Mouse (Mus musculus) right cerebral cortex, postnatal 36 days (tissue): ENCODE data around the gene Hexdc.
A peak's percentile ranks its signal among the peaks of the same experiment; 100 is the strongest.

Source experiments
- DNase-seq, 2 experiments: peaks; one replicate each; pipeline ENCODE4 v3.0.0; 2022; ENCODE audit warnings: low spot score in 2 of 2, mixed read lengths in 1 of 2

Hexdc gene

DNA sequence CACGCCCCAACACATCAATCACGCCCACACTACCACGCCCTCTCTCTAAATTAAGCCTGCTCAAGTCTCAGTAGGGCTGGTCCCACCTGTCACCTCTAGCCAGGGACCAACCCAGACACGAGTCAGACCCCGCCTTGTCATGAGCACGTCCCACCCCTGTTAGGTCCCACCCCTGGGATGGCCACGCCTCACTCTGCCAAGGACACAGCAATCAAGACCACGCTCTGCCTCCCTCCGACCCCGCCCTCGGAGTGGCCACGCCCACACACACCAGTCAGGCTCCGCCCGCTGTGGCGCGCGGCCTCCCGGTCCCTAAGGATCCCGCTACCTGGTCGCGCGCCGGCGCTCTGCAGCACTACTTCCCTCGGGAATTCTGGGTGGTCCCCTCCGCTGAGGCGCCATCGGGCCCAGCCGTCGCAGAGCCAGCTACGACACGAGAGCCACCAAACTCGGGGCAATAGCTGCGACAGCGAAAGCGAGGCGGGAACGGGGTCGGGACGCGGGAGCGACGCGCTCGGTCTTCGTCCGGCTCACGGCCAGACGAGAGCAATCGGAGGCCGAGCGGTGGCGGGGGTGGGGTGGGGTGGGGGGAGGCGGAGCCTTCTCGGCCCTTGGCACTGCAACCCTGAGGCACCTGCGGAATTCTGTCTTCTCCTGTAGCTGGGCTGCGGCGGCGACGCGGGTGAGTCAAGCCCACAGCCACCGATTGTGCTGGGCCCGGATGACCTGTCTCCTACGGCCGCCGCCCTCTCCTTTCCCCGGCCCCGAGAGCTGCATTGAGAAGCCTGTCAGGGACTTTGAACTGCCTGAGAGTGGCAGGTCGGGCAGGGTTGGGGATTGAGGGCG is at the start of gene Hexdc, which contains the start of gene Ogfod3:
TSS of gene Hexdc (plus strand) at position 273 of the 846 bp plus-strand sequence.
TSS of gene Ogfod3 (minus strand) at position 551 of the 846 bp plus-strand sequence.
- DNase-seq, result peak; percentile 91 to 93

GRCm38 (mm10) chr11:121156411-121156891 is 47.8 kb upstream of the Hexdc start:
- DNase-seq, result no peak

- DNase-seq, result no peak
Observed at GRCm38 (mm10) chr11:121159971-121160370, 44.3 kb upstream of the Hexdc start, which contains the start of gene Uts2r. TSS of gene Uts2r (plus strand) at chr11:121160271.

- no peak for DNase-seq
Observed at GRCm38 (mm10) chr11:121160636-121161346, 43.4 kb upstream of the Hexdc start.

GRCm38 (mm10) chr11:121163751-121164150 is 40.5 kb upstream of the Hexdc start:
- DNase-seq, result no peak

DNA sequence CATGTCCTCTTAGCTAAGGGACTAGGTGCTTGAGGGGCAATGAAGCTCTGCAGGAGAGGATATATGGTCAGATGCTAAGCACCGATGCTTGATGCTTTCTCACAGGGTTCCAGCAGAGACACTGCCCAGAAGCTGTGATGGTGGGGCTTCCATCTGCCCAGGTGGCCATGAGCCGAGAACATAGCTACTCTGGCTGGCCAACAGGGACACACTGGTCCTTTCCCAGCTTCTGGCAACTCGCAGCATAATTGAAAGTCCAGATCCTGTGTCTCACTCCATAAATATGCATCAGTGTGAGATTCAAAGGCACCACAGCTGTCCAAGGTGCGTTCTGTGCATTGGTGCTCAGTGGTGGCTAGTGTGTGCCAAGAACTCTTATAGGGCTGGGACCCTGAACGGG is 31.0 kb upstream of the Hexdc start:
- DNase-seq, result no peak

GRCm38 (mm10) chr11:121174234-121174633 is 30.0 kb upstream of the Hexdc start:
- no peak for DNase-seq

DNA sequence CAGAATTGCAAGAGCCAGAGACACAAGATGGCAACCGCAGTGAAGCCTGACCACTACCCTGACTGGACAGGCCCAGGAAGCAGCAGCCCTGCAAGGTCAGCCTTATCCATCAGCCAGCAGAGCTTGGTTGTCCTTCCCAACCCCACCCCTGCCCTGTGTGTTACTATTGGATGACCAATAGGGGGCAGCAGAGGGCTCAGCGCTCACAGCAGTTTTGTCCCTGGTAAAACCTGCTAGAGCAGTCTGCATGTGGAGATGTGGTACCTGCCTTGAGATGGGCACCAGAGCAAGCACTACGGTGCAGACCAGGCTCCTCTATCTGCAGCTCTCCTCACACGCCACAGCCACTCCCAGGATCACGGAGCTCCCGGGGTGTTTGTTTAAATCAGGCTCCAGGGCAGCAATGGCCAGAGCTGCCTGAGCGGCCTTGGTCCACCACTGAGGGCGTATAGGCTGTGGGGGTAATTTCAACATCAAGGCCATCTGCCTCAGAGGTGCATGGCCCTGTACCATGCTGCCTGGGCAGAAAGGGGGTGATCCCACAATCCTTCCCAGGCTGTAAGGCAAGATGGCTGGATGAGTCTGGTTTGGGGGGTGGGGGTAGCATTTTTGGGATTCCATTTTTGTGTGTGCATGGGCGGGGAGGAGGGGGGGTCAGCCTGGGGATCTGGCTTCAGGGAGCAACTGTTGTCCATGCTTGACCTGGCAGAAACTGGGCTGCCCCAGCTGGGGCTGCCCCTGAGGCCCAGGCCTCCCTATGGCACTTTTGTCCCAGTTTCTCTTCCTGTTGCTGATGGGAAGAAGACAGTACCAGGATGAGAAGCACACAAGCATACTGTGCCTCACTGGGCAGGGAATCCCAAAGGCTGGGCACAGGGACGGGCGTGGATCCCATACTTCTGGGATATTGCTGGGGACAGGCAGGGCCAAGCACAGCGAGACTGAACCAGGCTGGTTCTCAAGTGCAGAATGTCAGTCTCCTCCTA is 27.7 kb upstream of the Hexdc start:
- no peak for DNase-seq

GRCm38 (mm10) chr11:121189681-121190080 is 14.6 kb upstream of the Hexdc start:
- no peak for DNase-seq

DNA sequence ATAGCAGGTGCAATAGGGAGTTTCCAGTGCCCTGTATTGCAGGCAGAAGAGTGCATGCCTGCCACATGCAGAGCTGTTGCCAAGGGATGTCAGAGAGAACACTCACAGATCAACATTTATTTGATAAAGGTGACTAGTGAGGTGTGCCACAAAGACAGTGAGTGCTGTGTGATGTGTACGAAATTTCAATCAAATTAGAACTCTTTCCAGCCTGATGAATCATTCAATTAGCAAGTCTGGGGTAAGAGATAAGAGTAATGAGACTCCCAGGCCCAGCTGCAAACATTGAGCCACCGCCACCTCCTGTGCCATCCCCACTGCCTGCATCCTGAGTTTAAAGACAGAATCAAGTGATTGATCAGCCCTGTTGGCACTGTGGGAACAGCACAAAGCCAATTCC is 11.5 kb upstream of the Hexdc start:
- DNase-seq, result no peak

DNA sequence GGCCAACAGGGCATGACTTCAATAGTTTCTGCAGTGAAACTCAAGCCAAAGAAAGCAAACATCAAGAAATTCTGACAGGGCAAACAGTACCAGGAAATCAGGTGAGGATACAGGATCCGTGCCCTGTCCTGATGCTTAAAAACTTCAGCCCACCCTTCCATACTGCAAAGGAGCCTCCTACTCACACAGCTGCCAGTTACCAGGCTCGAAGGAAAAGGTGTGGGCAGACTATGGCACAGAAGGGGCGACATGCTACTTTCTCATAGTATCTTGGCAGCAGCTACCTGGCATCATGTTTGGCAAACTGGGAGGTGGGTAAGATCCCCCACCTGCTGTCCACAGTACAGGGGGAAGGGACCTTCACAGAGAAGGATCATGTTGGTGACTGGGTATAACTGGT is 10.8 kb upstream of the Hexdc start:
- DNase-seq, result no peak

GRCm38 (mm10) chr11:121198622-121199021 is 5.6 kb upstream of the Hexdc start:
- no peak for DNase-seq

DNA sequence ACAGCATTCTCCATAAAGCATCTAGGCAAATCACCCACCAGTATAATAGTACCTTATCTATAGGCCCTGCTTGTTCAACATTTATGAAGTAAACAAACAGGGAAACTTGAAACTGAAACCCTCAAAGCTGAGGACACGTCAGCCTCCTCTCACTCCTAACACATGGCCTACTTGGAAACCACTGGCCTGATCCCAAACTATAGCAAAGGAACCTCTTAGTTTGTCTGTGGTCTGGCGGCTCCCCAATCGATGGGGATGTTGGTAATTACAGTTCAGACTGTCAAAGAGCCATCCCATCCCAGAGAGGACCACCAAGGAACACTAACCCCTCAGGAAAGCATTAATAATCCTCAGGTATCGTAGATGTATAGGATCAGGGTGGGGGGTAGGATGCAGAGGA is 4.4 kb upstream of the Hexdc start:
- no peak for DNase-seq

GRCm38 (mm10) chr11:121200781-121201180 is 3.5 kb upstream of the Hexdc start:
- DNase-seq, result no peak

DNA sequence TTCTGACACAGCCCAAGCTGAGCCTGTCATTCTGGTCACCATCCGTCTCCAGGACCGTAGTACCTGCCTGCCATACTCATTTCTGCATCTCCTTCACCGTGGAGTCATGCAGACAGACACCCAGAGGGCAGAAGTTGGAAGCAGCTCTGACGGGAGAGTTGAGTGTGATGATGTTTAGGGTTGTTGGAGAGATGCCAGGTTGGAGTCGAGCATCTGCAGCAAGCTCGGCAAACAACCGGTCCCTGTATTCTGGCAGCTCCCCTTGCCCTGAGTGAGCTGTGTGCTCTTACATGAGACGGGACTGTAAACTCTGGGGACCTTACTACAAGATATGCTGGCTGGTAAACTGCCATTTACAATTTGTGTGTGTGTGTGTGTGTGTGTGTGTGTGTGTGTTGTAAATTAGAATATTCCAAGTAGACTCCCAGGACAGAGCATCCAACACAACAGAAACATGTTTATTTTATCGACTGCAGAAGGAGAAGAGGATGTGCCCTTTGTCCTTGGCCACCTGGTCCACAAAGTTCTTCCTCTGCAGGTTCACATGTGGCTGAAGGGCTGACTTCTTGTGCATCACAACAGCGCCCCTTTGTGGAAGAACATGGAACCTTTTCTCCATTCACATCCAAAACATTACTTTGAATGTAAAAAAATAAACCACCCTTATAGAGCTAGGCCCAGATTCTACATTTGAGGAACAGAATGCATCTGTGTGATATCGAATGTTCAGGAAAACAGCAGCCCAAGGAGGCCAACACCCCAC is 2.6 kb upstream of the Hexdc start:
- DNase-seq, result no peak

- no peak for DNase-seq
Observed at GRCm38 (mm10) chr11:121203859-121204160, 423 bp upstream of the Hexdc start.

DNA sequence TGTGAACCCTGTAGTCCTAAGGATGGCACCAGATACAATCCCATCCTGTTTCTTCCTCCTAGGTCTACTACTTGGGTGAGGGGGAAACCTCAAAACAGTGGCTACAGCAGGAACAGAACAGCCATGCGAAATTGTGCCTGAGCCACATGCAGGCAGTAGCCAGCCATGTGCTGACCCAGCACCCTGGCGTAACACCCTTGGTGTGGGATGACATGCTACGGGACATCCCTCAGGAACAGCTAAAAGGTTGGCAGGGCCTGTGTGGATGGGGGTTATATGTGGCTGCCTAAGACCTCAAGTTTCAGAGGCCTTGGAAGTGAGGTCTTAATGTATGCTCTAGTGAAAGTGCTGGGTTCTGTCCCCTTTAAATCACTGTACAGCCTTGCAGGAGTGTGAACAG is 12.6 kb downstream of the Hexdc start:
- DNase-seq, result no peak

DNA sequence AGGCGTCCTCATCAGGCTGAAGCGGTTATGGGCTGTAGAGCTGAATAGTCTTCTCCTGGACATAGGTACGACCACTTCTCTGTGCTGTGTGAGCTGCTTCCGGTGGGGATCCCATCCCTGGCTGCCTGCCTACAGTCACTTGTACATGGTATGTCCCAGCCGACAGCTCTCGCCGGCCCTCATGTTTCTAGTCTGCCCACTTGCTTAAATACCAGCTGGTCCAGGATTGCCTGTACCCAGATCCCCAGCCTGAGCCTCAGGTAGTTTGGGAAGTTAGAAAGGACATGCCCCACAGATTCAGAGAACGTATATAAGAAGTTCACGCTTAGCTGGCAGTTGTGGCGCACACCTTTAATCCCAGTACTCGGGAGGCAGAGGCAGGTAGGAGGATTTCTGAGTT is 15.5 kb downstream of the Hexdc start:
- no peak for DNase-seq

DNA sequence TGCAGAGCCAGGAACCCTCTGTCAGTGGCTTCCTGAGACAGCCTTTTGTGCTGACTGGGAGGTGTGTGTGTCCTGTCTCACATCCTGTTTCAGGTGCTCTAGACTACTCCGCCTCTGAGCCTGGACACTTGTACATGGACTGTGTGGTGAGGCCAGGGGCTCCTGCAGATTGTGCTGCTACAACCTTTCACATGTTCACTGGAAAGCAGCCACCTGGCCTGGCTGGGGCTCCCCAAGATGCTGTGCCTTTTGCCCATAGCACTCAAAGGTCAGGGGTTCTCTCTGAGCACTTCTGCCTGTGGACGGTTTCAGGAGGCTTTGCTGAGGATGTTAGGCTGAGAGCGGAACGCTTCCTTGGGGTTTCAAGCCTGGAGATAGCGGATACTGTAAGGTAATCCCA is 16.5 kb downstream of the Hexdc start:
- no peak for DNase-seq

GRCm38 (mm10) chr11:121221321-121222010 is 17.2 kb downstream of the Hexdc start:
- DNase-seq, result no peak
